Mouse (Mus musculus) ES-E14 (cell line): ENCODE data around the gene F12. TPM values are rescaled to one million over a fixed set of nuclear protein-coding genes. Genes with fewer than 3 reads are reported as not detected.

ENCODE experiments used
- DNase-seq: peaks from one replicate; pipeline ENCODE4 v3.0.0-alpha.2; 2013; ENCODE audit warnings: low read depth, low spot score
- H3K27ac ChIP-seq: 2 replicates; pipeline ENCODE4 v1.5.1; 2012; ENCODE audit warnings: low read depth, mild to moderate bottlenecking, low read length, moderate library complexity, mixed read lengths; ENCODE audit not compliant: poor library complexity, insufficient read depth, severe bottlenecking
- H3K36me3 ChIP-seq: 2 replicates; pipeline ENCODE4 v1.6.1; 2012; ENCODE audit warnings: mild to moderate bottlenecking, low read length, moderate library complexity, mixed read lengths; ENCODE audit not compliant: control insufficient read depth, poor library complexity, insufficient read depth, severe bottlenecking
- H3K4me1 ChIP-seq, 2 experiments: fragments of 150-350 bp in 1 of 2; sonication (generic) in 1 of 2; 2 replicates each; pipeline ENCODE4 v1.6.1; 2012; ENCODE audit warnings: low read length in 2 of 2, mild to moderate bottlenecking in 1 of 2, mixed read lengths in 1 of 2; ENCODE audit not compliant: control insufficient read depth in 2 of 2, insufficient read depth in 2 of 2, poor library complexity in 1 of 2
- H3K4me3 ChIP-seq, 2 experiments: fragments of 150-350 bp in 1 of 2; sonication (generic) in 1 of 2; 2 replicates each; pipeline ENCODE4 v1.5.1; 2012; ENCODE audit warnings: low read length in 2 of 2, low read depth in 1 of 2, mild to moderate bottlenecking in 1 of 2, mixed read lengths in 1 of 2; ENCODE audit not compliant: insufficient read depth in 1 of 2, poor library complexity in 1 of 2, severe bottlenecking in 1 of 2
- H3K9ac ChIP-seq: 2 replicates; pipeline ENCODE4 v1.6.1; 2012; ENCODE audit warnings: low read depth, mild to moderate bottlenecking, low read length, mixed read lengths; ENCODE audit not compliant: poor library complexity, insufficient read depth, severe bottlenecking
- H3K9me3 ChIP-seq: fragments of 150-350 bp; sonication (generic); 2 replicates; pipeline ENCODE4 v1.6.1; 2012; ENCODE audit warnings: low read depth, mild to moderate bottlenecking, low read length; ENCODE audit not compliant: control insufficient read depth, insufficient read depth
- CHD2 ChIP-seq: IDR thresholded peaks from 2 replicates; pipeline ENCODE4 v1.6.1; 2014; ENCODE audit warnings: mild to moderate bottlenecking, low read depth, low read length, inconsistent platforms
- HCFC1 ChIP-seq: IDR thresholded peaks from 2 replicates; pipeline ENCODE4 v1.6.1; 2012; ENCODE audit warnings: low read length, inconsistent platforms, borderline replicate concordance; ENCODE audit not compliant: insufficient read depth
- MAFK ChIP-seq: IDR thresholded peaks from 2 replicates; pipeline ENCODE4 v1.6.1; 2014; ENCODE audit warnings: mild to moderate bottlenecking, low read depth, low read length, inconsistent platforms; ENCODE audit not compliant: insufficient read depth
- ZC3H11A ChIP-seq: IDR thresholded peaks from 2 replicates; pipeline ENCODE4 v1.6.1; 2012; ENCODE audit warnings: low read depth, mild to moderate bottlenecking, inconsistent platforms, low read length, borderline replicate concordance
- ZNF384 ChIP-seq: IDR thresholded peaks from 2 replicates; pipeline ENCODE4 v1.6.1; 2012; ENCODE audit warnings: low read depth, low read length, inconsistent platforms
- in situ Hi-C, 2 experiments: fragments of 600-800 bp; cut with MboI; formaldehyde crosslinking; loops; one replicate each; pipeline ENCODE4 v1.15.1; 2025; ENCODE audit warnings: low sequenced_read_pairs in 2 of 2, inconsistent platforms in 1 of 2; ENCODE audit not compliant: unreplicated experiment in 2 of 2
- total RNA-seq: library from RNA; depleted of rRNA; stranded (reverse); fragments of 300-350 nt; gene quantifications from 2 replicates; pipeline ENCODE4 v1.2.3, GENCODE M21; 2012

The F12 gene
- total RNA-seq, 1 experiment, result not detected

DNA sequence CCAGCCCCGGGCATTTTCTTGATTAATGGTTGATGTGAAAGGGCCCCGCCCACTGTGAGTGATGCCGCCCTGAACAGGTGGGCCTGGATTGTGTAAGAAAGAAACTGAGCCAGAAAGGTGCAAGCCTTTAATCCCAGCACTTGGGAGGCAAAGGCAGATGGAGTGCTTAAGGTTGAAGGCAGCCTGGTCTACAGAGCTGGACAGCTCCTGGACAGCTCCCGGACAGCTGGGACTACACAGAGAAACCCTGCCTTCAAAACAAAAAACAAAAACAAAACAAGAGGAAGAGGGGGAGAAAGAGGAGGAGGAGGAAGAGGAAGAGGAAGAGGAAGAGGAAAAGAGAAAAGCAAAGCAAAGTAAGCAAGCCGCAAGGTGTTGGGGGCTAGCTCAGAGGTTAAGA lies 7.5 kb downstream of the F12 start:
- no peaks in the 10 kb centered on the region for H3K9me3 ChIP-seq
- TF ChIP-seq MAFK, result no peak
- no peak for TF ChIP-seq ZC3H11A
- TF ChIP-seq CHD2, result no peak
- TF ChIP-seq HCFC1, result no peak
- no peak for TF ChIP-seq ZNF384
- in situ Hi-C loops, result no loop called here
- peaks cover 0 to 9% of the 10 kb centered on the region in 2 experiments; a peak in 2 of 4 replicates for H3K4me1 ChIP-seq
- DNase-seq, result no peak
- H3K36me3 ChIP-seq, result no peaks in the 10 kb centered on the region
- H3K27ac ChIP-seq, result no peak overlapping the region
- no peak overlapping the region for H3K4me3 ChIP-seq
- H3K9ac ChIP-seq, result no peak overlapping the region

GRCm38 (mm10) chr13:55418004-55418403 lies 8.6 kb downstream of the F12 start:
- H3K27ac ChIP-seq, result no peak overlapping the region
- TF ChIP-seq CHD2 (no peak), ZNF384 (no peak), MAFK (no peak), ZC3H11A (no peak), HCFC1 (no peak)
- in situ Hi-C loops, result no loop called here

GRCm38 (mm10) chr13:55414743-55415380 lies 11.7 kb downstream of the F12 start, which contains the start of gene Pfn3:
Gene Pfn3 (minus strand): TSS chr13:55415232.
- Histone ChIP-seq H3K9ac (peak within 1 kb of the TSS; percentile 8), H3K9me3 (no peaks in the 10 kb centered on the region), H3K4me1 (peaks cover 0 to 2% of the 10 kb centered on the region in 2 experiments; a peak in 1 of 4 replicates), H3K36me3 (no peaks in the 10 kb centered on the region), H3K4me3 (peak within 1 kb of the TSS; percentile 56 to 64), H3K27ac (no peak within 1 kb of the TSS)
- in situ Hi-C loops, result loop anchor here in 1 of 2 experiments (5.0 kb wide), 1 partner anchor 52 kb away; no protein-coding TSS in a partner anchor
- no peak for DNase-seq
- TF ChIP-seq ZNF384 (no peak), HCFC1 (no peak), MAFK (no peak), ZC3H11A (no peak), CHD2 (no peak)

More at GRCm38 (mm10) chr13:55418004-55418403, 8.6 kb downstream of the F12 start:
- Histone ChIP-seq H3K36me3 (no peaks in the 10 kb centered on the region), H3K4me3 (no peak overlapping the region), H3K4me1 (peaks cover 0 to 9% of the 10 kb centered on the region in 2 experiments; a peak in 2 of 4 replicates), H3K9ac (no peak overlapping the region), H3K9me3 (no peaks in the 10 kb centered on the region)
- DNase-seq, result peak; percentile 69

DNA sequence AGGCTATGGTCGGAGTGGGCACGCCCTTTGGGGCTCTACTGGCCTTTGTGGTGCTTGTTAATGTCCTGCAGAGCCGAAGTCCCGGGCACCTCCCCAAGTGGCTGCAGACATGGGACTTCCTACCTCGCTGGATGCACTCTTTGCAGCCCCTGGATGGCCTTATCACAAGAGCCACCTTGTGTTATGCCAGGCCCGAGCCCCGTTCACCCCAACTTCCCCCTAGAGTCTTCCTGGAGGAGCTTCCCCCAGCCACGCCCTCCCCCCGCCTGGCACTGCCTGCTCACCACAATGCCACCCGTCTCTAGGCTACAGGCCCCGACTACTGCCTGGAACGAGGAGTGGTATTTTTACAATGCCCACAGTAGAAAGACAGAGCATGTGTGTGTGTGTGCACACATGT lies 13.3 kb downstream of the F12 start:
- in situ Hi-C loops, result loop anchor here in 1 of 2 experiments (5.0 kb wide), 1 partner anchor 54 kb away; no protein-coding TSS in a partner anchor
- H3K36me3 ChIP-seq, result no peaks in the 10 kb centered on the region
- H3K4me1 ChIP-seq, result peaks cover 0 to 2% of the 10 kb centered on the region in 2 experiments; a peak in 1 of 4 replicates
- no peak overlapping the region for H3K27ac ChIP-seq
- no peak for TF ChIP-seq CHD2
- TF ChIP-seq ZNF384, result no peak
- no peak for TF ChIP-seq ZC3H11A
- no peak for TF ChIP-seq HCFC1
- no peak for TF ChIP-seq MAFK
- H3K4me3 ChIP-seq, result no peak overlapping the region
- no peak overlapping the region for H3K9ac ChIP-seq
- H3K9me3 ChIP-seq, result no peaks in the 10 kb centered on the region
- DNase-seq, result no peak
